Mouse (Mus musculus): ENCODE data around the gene Pcna. TPM values are rescaled to one million over a fixed set of nuclear protein-coding genes. Genes with fewer than 3 reads are reported as not detected.
A peak's percentile ranks its signal among the peaks of the same experiment; 100 is the strongest.
"Not testable (repeated sequence)": the region's sequence is repeated elsewhere in the genome, so short reads cannot be mapped to it uniquely, and the experiment has no call there.

The Pcna gene
- polyA plus RNA-seq, 1 experiment from 2014 or later = 166 TPM

DNA sequence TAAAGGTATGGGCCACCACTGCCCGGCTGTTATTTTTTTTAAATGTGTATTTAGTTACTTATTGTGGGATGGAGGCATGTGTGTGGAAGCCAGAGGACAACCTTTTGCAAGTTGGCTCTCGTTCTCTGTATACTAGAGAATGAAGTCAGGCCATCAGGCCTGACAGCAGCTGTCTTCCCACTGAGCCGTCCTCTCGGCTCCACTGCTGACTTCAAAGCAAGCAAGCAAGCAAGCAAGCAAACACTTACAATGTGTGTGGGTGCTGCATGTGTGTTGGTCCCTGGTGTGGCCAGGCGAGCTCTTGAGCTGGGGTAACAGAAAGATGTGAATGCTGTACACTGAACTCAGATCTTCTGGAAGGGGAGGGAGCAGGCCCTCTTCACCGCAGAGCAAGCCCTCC lies 37.7 kb upstream of the Pcna start:
- 77% methylated on average over 6 of the region's 6 CpGs for WGBS
- H3K27ac ChIP-seq = no peak overlapping the region

DNA sequence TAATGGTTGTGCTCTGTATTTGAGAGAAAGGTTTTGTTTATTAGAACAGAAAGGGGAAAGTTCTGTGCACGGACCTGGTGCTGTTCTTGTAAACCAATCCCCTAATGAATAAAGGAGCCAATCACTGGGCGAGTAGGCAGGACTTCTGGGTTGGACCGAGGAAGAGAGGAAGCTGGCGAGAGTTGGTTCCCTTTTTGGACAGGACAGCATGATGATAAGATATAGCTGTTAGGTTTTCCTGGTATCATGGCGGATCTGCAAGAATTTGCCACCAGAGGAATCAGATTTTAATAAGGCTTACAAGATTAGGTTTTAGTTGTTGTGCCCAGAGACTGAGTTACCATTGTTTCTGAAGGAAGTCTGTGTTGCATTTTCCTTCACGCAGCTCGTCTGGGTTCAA lies 36.1 kb upstream of the Pcna start:
- H3K27ac ChIP-seq; H3K9ac ChIP-seq (ENCODE audit: low read depth, low read length); H3K4me3 ChIP-seq (replicated peaks; ENCODE audit: low read depth, low read length); ATAC-seq (replicated peaks; ENCODE audit: low FRiP score, low read depth); H3K27me3 ChIP-seq (ENCODE audit: insufficient read depth, low read length); H3K4me2 ChIP-seq (ENCODE audit: low read length); H3K4me1 ChIP-seq (replicated peaks; ENCODE audit: insufficient read depth, low read length); H3K9me3 ChIP-seq (replicated peaks; ENCODE audit: low read length); DNase-seq (ENCODE audit: low spot score); H3K36me3 ChIP-seq (ENCODE audit: insufficient read depth, low read length): not testable (repeated sequence)
- 68% methylated on average over 5 of the region's 7 CpGs for WGBS

More for the DNA sequence above, 37.7 kb upstream of the Pcna start:
- no peaks in the 10 kb centered on the region for H3K27me3 ChIP-seq (ENCODE audit: insufficient read depth, low read length)
- peaks cover 15% of the 10 kb centered on the region for H3K36me3 ChIP-seq (ENCODE audit: insufficient read depth, low read length)
- TF ChIP-seq CTCF (IDR thresholded peaks at IDR 0.05; ENCODE audit: low read depth) = no peak
- H3K9ac ChIP-seq (ENCODE audit: low read depth, low read length) = no peak overlapping the region
- H3K4me3 ChIP-seq (replicated peaks; ENCODE audit: low read depth, low read length) = no peak overlapping the region
- ATAC-seq (replicated peaks; ENCODE audit: low FRiP score, low read depth) = no peak
- H3K9me3 ChIP-seq (replicated peaks; ENCODE audit: low read length) = no peaks in the 10 kb centered on the region
- H3K4me1 ChIP-seq (replicated peaks; ENCODE audit: insufficient read depth, low read length) = no peaks in the 10 kb centered on the region
- no peak for DNase-seq (ENCODE audit: low spot score)
- H3K4me2 ChIP-seq (ENCODE audit: low read length) = no peak overlapping the region

DNA sequence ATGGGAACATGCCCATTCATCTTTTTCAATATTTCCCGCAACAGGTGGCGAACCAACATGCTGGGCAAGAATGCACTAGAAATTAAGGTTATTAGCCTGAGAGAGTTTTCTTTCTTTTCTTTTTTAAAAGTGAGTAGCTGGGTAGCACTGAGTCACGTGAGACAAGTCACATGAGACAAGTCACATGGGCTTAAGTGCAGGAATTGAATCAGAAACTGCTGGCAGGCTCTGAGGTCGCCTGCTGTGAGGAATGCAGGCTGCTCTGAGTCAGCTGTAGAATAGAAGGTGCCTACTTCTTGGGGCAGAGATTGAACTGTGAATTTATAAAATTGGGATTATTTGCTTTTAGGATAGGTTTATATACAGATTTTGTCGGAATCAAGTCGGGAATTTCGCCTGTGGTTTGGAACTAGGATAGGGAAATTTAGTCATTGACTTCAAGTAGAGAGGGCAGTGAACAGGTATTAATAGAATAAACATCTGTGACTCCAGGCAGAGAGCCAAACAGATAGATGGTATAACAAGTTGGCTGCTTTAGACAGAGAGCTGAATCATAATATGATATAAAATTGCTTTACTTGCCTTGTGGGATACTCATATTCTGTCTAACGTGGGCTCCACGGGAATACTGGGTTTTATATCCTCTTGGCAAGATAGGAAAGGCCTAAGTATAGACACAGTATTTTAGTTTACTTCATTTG lies 33.4 kb upstream of the Pcna start:
- ATAC-seq (replicated peaks; ENCODE audit: low FRiP score, low read depth) (no peak), DNase-seq (ENCODE audit: low spot score) (no peak)
- 89% methylated on average over 9 of the region's 9 CpGs for WGBS
- no peaks in the 10 kb centered on the region for H3K36me3 ChIP-seq (ENCODE audit: insufficient read depth, low read length)
- H3K4me1 ChIP-seq (replicated peaks; ENCODE audit: insufficient read depth, low read length) = peaks cover 24% of the 10 kb centered on the region
- TF ChIP-seq CTCF (IDR thresholded peaks at IDR 0.05; ENCODE audit: low read depth) = no peak
- no peak overlapping the region for H3K27ac ChIP-seq
- no peaks in the 10 kb centered on the region for H3K27me3 ChIP-seq (ENCODE audit: insufficient read depth, low read length)
- H3K4me3 ChIP-seq (replicated peaks; ENCODE audit: low read depth, low read length) = no peak overlapping the region
- no peak overlapping the region for H3K9ac ChIP-seq (ENCODE audit: low read depth, low read length)
- H3K9me3 ChIP-seq (replicated peaks; ENCODE audit: low read length) = no peaks in the 10 kb centered on the region
- H3K4me2 ChIP-seq (ENCODE audit: low read length) = no peak overlapping the region

DNA sequence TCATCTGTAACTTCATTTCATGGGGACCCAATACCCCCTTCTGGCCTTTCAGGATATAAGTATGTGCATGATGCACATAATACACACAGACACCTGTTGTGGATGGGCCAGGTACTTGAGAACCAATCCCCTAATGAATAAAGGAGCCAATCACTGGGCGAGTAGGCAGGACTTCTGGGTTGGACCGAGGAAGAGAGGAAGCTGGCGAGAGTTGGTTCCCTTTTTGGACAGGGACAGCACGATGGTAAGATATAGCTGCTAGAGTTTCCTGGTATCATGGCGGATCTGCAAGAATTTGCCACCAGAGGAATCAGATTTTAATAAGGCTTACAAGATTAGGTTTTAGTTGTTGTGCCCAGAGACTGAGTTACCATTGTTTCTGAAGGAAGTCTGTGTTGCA lies 32.6 kb upstream of the Pcna start:
- not testable (repeated sequence) for H3K4me2 ChIP-seq (ENCODE audit: low read length)

DNA sequence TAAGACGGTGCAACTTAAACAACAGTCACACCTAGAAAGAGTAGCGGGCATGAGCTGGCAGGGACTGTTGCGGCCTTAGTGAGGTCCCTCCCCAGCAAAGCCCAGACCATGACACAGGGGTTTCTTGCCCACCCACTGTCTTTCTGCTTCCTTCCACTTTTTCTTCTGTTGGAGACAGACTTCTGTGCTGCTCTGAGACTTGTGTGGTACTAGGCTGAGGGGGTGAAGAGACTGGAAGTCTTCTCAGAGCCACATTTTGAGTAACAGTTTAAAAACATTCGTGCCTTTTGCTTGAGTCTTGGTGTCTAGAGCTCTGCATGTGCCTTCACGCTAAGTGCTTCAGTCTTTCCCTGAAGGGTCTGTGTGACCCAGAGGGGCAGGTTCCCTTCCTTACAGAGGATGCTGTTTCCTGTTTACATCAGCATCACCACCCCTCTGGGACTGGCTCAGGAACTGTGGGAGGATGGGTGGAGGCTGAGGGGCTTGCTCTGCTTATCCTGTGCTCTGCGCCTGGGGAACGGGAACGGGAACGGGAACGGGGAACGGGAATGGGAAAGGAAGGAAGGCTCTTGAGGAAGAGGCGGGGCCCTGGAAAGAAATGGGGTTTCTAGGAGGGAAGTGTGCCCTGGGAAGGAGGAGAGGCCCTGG lies 31.5 kb upstream of the Pcna start:
- Histone ChIP-seq H3K27me3 (ENCODE audit: insufficient read depth, low read length) (no peaks in the 10 kb centered on the region), H3K9ac (ENCODE audit: low read depth, low read length) (no peak overlapping the region), H3K4me2 (ENCODE audit: low read length) (0 out of 2 replicates have a peak overlapping the region, but pooled peaks have one; percentile 13), H3K4me1 (replicated peaks; ENCODE audit: insufficient read depth, low read length) (peaks cover 24% of the 10 kb centered on the region), H3K4me3 (replicated peaks; ENCODE audit: low read depth, low read length) (no peak overlapping the region), H3K27ac (peak overlapping the region; percentile 72), H3K9me3 (replicated peaks; ENCODE audit: low read length) (no peaks in the 10 kb centered on the region), H3K36me3 (ENCODE audit: insufficient read depth, low read length) (no peaks in the 10 kb centered on the region)
- TF ChIP-seq CTCF (IDR thresholded peaks at IDR 0.05; ENCODE audit: low read depth) = no peak
- DNase-seq (ENCODE audit: low spot score) = peak; percentile 86
- WGBS = 62% methylated on average over 12 of the region's 12 CpGs
- ATAC-seq (replicated peaks; ENCODE audit: low FRiP score, low read depth) = peak; percentile 76; the same call in 1 of the 2 replicates

More for the DNA sequence above, 32.6 kb upstream of the Pcna start:
- H3K9ac ChIP-seq (ENCODE audit: low read depth, low read length); H3K27me3 ChIP-seq (ENCODE audit: insufficient read depth, low read length); H3K36me3 ChIP-seq (ENCODE audit: insufficient read depth, low read length); DNase-seq (ENCODE audit: low spot score); H3K4me3 ChIP-seq (replicated peaks; ENCODE audit: low read depth, low read length); ATAC-seq (replicated peaks; ENCODE audit: low FRiP score, low read depth); H3K9me3 ChIP-seq (replicated peaks; ENCODE audit: low read length): not testable (repeated sequence)
- Histone ChIP-seq H3K4me1 (replicated peaks; ENCODE audit: insufficient read depth, low read length) (peaks cover 24% of the 10 kb centered on the region), H3K27ac (peak overlapping the region; percentile 72; the same call in 1 of the 2 replicates)
- 88% methylated on average over 5 of the region's 5 CpGs for WGBS

DNA sequence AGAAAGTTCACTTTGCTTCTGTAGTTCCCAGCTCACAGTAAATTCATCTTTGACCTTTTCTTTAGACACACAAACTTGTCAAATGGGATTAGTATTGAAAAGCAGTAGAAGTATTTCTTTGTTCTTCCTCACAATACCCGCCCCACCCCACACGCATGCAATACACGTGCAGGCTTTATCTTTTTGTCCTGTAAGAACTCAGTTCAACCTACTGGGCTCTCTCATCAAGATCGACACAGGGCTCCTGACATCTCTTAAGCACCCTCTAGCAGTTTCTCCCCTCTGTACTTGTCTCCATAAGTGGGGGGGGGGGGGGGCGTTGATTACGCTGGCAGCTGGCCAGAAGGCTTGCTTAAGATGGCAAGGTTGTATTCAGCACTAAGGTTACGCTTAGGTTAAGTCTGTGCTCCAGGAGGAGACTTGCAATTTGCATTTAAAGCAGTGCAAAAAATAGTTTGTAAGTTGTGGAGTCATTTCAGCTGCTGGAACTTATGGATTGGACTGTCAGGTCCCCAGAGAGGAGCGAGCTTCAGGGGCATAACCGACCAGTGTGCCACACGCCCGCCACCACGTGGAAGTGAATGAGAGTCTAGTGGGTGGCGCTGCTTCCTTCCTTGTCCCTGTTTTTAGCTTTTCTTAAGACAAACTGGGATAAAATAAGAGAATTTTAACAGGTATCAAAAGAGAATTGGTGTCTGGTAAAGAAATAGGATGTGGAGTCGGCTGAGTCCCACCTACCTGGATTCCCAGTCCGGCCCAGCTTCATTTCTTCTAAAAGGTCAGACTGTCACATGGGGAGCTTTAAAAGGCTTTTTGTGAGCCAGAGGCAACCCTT lies 30.3 kb upstream of the Pcna start:
- WGBS = 60% methylated on average over 15 of the region's 15 CpGs
- Histone ChIP-seq H3K4me3 (replicated peaks; ENCODE audit: low read depth, low read length) (no peak overlapping the region), H3K36me3 (ENCODE audit: insufficient read depth, low read length) (no peaks in the 10 kb centered on the region), H3K27ac (peak overlapping the region; percentile 72), H3K4me1 (replicated peaks; ENCODE audit: insufficient read depth, low read length) (peaks cover 29% of the 10 kb centered on the region), H3K4me2 (ENCODE audit: low read length) (no peak overlapping the region), H3K9ac (ENCODE audit: low read depth, low read length) (0 out of 2 replicates have a peak overlapping the region, but pooled peaks have one; percentile 18), H3K27me3 (ENCODE audit: insufficient read depth, low read length) (no peaks in the 10 kb centered on the region), H3K9me3 (replicated peaks; ENCODE audit: low read length) (no peaks in the 10 kb centered on the region)
- ATAC-seq (replicated peaks; ENCODE audit: low FRiP score, low read depth) (no peak), DNase-seq (ENCODE audit: low spot score) (no peak)
- no peak for TF ChIP-seq CTCF (IDR thresholded peaks at IDR 0.05; ENCODE audit: low read depth)
